Mouse (Mus musculus): ENCODE data around the gene Cd52.

DNA sequence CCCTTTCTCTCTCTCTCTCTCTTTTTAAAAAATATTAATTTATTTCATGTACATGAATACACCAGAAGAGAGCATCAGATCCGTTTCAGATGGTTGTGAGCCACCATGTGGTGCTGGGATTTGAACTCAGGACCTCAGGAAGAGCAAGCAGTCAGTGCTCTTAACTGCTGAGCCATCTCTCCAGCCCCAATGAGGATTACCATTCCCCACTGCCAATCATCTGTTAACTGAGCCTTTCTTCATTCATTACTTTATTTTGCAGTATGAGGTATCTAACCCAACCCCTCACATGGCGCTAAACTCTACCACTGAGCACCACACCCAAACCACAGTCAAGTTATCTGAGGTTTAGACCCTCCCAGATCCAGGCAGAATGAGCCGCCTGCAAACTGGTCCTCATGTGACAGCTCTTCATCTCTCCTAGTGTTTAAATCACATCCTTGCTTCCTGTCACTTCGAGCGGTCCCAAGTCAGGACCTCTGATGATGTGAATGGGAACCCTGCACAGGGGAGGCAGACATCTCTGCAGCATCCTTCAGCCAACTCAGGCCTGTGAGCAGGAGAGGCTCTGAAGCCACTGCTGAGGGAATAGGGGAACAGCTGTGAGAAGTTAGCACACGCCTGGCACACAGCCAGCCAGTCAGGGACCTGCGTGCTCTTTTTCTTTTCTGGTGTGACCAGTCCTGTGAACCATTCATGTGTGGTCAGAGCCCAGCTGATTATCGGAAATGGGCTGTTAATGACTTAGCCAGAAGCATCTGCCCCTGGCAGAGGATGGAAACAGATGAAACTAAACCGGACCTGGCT lies 53.4 kb downstream of the Cd52 start:
- TF ChIP-seq POLR2A (IDR thresholded peaks at IDR 0.05; ENCODE audit: insufficient read depth, low read depth, low read length) (no peak), CTCF (IDR thresholded peaks at IDR 0.05; ENCODE audit: insufficient read depth, low read depth, low read length) (no peak)
